Mouse (Mus musculus): ENCODE data around the gene Stk38l. TPM values are rescaled to one million over a fixed set of nuclear protein-coding genes. Genes with fewer than 3 reads are reported as not detected.

Gene Stk38l
- polyA plus RNA-seq, 1 experiment from 2014 or later = 14.1 TPM

Other genes with a start within 250 kb of the Stk38l start
- 92.8 and 138 TPM in 2 replicates for gene Itpr2, start 222.8 kb upstream of the Stk38l start, polyA plus RNA-seq (2015; fragmentation: Nextera tagmentation; extraction: Ambion mirVana)
- gene Fgfr1op2, start 147.8 kb upstream of the Stk38l start, polyA plus RNA-seq (2015; fragmentation: Nextera tagmentation; extraction: Ambion mirVana) = 216 and 219 TPM in 2 replicates
- gene Ints13, start 147.2 kb upstream of the Stk38l start, polyA plus RNA-seq (2015; fragmentation: Nextera tagmentation; extraction: Ambion mirVana) = 110 and 111 TPM in 2 replicates
- gene Med21, start 82.4 kb upstream of the Stk38l start, polyA plus RNA-seq (2015; fragmentation: Nextera tagmentation; extraction: Ambion mirVana) = 115 and 122 TPM in 2 replicates
- 19.0 and 22.4 TPM in 2 replicates for gene Tm7sf3, start 82.2 kb upstream of the Stk38l start, polyA plus RNA-seq (2015; fragmentation: Nextera tagmentation; extraction: Ambion mirVana)
- gene Arntl2, start 71.1 kb downstream of the Stk38l start, polyA plus RNA-seq (2015; fragmentation: Nextera tagmentation; extraction: Ambion mirVana) = 0.45 and 0.92 TPM in 2 replicates
- not detected in 2 replicates for gene Smco2, start 125.1 kb downstream of the Stk38l start, polyA plus RNA-seq (2015; fragmentation: Nextera tagmentation; extraction: Ambion mirVana)
- 7.2 and 9.2 TPM in 2 replicates for gene Ppfibp1, start 163.5 kb downstream of the Stk38l start, polyA plus RNA-seq (2015; fragmentation: Nextera tagmentation; extraction: Ambion mirVana)
- gene 1700034J05Rik, start 229.4 kb downstream of the Stk38l start, polyA plus RNA-seq (2015; fragmentation: Nextera tagmentation; extraction: Ambion mirVana) = not detected in 2 replicates

Measured in thymus, postnatal 0 days (tissue).